Mouse (Mus musculus): ENCODE measurements at regions not wholly inside any gene's neighbourhood (a gene's known extent, or its start where the extent isn't known, plus 50 kb on each side); places are given as distances from the start of the nearest gene placed in this dataset.

DNA sequence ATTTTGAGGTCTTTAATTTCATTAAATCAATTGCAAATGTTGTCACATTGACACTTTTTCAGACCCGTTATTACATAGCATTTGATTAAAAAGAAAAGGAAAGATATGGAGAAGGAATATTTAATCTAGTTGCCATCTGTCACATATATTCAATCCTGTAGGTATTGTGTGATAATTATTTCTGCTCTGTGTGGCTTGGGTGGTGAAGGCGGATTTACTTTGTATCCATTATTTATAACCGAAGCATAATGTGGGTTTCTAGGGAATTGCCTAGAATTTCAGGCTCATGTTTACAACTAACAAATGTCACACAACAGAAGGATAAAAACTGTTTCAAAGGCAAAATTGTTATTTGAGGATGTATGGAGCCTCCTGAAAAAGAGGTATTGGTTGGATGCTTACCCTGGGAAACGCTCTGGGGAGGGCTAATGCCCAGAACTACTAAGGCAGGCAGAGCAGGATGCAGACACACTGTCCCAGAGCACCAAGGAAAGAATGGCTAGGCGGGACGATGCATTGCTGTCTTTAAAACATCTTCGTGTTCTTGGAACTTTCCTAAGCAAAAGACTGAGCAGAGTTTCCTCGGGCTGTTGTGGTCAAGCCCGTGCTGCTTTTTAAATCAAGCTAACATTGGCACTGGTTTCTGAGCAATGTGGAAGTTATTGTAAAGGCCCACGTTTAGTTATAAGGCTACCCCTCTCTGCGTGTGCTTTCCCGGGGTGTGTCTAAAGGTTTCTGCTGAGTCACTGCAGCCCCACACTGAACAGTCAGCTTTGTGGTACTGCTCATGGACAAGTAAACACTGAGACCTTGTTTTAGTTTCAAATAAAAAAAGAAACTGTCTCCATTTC lies 105.8 kb upstream of the Sgk1 start:
- in situ Hi-C loops (cut with MboI; ENCODE audit: unreplicated experiment in 2 of 2): no loop called here

DNA sequence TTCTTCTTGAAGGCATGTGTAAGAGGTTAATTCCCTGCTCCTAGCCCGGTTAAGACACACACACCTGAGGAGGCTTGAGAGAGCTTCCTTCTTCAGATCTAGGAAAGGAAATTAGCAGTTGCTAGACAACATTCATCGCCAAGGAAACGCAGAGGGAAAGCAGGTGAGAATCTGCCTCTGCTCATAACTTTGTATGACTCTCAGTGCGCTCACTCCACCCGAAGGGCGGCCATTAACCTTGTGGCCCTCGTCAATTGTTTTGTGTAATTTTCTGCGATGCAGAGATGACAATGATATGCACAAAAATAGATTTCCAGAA lies 105.3 kb upstream of the Sgk1 start:
- in situ Hi-C loops (cut with MboI; ENCODE audit: unreplicated experiment in 2 of 2): no loop called here

DNA sequence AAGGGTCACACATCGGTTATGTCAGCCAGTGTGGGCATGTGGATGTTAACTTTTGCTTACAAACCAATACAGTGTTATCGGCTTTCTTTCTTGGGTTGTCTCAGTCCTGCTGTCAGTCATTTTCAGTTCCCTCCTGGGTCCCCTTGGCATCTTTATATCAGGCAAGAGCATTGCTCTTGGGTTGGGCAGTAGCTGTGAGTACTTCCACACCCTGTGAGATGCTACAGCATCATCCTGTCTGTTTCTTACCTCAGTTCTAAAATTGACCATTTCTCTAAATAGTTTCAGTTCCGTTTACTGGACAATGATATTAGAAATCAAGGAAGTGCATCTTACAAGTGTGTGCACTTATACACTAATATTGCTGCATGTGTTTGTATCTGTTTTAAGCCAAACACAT lies 104.9 kb upstream of the Sgk1 start:
- in situ Hi-C loops (cut with MboI; ENCODE audit: unreplicated experiment in 2 of 2): no loop called here

DNA sequence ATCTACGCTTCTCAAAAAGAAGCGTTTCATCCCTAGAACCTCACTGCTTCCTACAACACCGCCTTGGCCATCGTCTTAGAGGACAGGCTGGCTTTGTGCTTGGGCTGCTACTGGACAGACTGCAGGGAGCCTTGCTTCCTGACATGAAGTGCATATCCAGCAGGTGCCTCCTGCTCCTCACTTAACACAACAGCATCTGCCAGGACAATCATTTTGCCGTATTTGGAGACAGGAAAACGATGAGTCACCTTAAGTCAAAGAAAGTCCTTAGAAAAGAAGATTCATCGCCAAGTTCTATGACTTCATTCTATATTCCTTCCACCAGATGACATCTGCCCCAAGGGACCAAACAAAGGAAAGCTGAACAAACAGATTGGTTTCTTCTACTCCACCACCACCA lies 98.5 kb upstream of the Sgk1 start:
- in situ Hi-C loops (cut with MboI; ENCODE audit: unreplicated experiment in 2 of 2): no loop called here

DNA sequence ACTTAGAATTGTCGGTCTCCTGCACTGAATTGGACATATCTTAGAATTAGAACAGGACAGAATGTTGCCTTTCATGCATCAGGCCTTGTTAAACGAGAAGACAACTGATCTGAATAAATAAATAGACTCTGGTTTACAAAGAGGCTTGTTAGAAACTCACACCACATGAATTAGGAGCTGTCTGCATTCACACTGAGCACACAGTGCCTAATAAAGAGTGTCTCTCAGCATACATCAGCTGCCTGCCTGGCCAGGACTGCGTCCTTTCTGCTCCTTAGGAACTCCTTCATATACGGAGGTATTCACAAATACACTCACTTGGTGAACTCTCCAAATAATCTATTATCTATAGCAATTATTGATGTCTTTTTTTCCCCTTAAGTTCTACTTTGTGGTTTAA lies 96.9 kb upstream of the Sgk1 start:
- in situ Hi-C loops (cut with MboI; ENCODE audit: unreplicated experiment in 2 of 2): no loop called here

DNA sequence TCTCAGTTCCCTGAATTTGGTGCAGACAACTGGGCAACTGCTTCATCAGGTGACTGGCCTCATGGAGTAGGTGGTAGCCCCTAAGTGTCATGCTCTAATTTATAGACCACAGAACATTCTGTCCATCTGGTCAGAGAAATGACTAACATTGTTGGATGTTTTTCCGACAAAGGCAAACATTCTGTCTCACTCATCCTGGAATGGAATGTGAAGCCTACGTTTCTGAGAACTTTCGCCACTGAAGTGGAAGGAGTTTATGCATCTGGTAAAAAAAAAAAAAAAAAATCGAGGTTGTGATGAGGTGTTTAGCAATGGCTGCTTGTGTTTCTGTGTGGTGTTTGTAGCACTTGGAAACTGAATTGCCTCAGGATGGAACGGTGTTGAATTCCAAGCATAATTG lies 96.2 kb upstream of the Sgk1 start:
- in situ Hi-C loops (cut with MboI; ENCODE audit: unreplicated experiment in 2 of 2): no loop called here

DNA sequence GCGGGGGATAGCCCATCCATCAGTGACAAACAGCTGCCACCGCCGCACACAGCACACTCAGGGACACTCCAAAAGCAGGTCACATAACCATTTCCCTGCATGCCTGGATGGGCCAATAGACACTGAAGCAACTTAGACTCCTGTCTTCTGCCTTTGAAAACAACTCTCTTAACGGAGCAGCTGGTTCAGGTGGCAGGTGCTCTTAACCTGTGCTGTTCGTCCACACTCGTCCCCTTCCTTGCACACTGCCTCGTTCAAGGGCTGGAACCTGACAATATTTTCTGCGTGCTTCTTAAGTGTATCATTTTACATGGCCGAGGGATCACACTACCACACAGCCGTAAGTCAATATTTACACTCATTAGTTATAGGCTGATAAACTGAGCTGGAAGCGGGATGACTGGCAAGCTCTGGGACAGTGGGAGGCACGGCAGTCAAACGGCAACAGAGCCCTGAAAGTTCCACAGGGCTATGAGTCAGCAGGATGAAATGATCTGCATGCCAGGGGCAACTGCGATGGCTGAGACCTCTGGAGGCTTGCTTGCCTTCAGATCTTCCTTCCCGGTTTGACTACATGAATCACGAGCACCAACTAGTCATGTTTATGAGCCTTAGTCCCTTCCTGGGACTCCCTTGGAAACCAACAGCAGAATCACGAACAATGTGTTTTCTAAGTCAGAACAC lies 92.0 kb upstream of the Sgk1 start:
- in situ Hi-C loops (cut with MboI; ENCODE audit: unreplicated experiment in 2 of 2): no loop called here

DNA sequence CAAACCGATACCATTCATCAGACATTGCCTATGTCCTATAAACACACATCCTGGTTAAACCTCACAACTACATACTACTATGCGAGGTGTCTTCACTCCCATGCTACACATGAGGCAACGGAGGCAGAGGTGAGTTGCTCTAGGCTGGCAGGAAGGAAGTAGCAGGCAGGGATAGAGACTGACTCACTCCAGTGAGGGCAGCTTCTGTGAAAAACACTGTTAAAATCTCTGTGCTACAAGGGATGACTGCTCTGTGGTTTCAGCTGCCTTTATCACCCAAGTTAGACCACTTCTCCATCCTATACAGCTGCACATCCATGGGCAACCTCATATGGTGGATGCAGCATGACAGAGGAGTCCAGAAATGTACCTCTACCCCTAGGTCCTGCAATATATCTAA lies 91.0 kb upstream of the Sgk1 start:
- in situ Hi-C loops (cut with MboI; ENCODE audit: unreplicated experiment in 2 of 2): no loop called here

DNA sequence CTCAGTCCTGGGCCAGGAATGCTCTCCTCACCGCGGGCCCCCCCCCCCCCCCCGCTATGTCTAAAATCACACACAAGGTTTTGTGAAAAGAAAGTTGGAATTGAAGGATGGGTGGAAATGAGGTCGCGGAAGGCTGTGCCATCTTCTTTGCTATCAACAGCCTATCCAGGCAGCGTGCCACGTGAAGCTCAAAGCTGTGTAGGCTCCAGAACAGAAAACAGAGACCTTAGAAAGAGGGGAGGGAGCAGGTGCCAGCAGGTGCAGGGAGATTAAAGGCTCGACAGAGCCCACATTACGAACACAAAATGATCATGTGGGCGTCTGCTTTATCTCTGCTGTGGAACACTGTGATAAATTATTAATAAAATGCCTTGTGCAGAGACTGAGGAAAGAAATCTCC lies 89.6 kb upstream of the Sgk1 start:
- in situ Hi-C loops (cut with MboI; ENCODE audit: unreplicated experiment in 2 of 2): no loop called here

DNA sequence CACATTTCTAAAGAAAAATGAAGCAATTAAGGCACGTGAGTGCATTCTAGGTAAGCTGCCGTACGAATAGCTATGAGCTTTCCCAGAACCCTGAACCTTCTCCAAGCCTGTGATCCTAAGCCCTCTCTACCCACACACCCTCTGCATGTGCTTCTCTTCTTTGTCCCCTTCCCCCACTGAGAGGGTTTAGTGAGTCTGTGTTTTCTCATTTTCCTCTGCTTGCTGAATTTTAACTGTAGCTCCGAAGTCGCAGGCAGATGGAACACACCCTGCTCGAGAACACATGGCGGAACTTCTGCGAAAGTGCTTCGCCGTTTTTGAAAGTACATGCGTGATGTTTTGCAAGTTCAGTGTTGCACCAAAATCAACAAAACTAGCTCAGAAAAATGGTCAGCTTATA lies 88.3 kb upstream of the Sgk1 start:
- in situ Hi-C loops (cut with MboI; ENCODE audit: unreplicated experiment in 2 of 2): no loop called here

DNA sequence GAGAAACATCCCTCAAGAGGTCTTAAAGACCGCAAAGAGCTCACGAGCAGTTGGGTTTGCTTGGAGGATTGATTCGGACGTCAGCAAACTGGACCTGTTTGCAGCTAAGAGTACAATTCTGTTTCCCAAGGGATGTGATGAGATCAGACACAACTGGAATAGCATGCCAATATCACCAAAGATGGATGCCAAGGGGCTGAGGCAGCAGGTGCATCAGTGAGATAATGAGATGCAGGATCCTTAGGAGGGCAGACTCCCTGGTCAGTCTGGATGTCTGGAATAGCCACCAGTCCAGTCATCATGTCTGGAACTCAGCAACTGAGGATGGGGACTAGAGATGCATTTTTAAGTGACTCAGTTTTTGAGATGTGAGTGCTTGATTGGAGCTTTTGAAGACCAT lies 85.6 kb upstream of the Sgk1 start:
- in situ Hi-C loops (cut with MboI; ENCODE audit: unreplicated experiment in 2 of 2): no loop called here

DNA sequence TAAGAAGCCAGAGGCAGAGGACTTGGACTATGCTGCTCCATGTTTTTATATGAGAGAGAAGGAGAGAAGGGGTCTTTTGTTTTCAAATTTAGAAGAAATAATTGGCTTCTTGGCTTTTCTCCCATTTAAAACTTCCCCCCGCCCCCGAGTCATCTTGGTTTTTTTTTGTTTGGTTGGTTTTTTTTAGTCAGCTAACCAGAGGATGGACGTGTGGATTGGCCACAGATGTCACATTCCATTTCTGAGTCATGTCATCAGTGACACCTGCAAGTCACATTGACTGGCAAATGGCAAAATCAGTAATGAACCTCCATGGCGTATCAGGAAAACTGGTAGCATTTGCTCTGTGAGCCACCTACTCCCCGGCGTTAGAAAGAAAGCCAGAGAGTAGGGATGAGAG lies 83.9 kb upstream of the Sgk1 start:
- in situ Hi-C loops (cut with MboI; ENCODE audit: unreplicated experiment in 2 of 2): no loop called here

DNA sequence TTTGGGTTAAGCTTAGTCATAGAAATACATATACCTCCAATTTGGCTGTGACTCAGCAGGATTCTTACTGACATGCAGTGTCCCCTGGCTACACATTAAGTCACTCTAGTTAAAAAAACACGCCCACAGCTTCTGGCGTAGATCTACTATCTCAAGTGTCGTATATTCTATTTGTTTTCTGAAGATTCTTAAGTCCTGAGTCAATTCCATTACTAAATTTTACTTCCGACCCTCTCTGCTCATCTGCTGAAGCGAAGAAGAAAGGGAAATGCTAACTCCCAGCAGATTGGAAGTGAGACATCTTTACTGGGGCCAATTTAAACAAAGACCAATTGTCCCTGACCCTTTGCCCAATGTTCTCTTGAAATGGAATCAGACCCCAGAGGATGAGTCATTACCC lies 80.4 kb upstream of the Sgk1 start:
- in situ Hi-C loops (cut with MboI; ENCODE audit: unreplicated experiment in 2 of 2): no loop called here

DNA sequence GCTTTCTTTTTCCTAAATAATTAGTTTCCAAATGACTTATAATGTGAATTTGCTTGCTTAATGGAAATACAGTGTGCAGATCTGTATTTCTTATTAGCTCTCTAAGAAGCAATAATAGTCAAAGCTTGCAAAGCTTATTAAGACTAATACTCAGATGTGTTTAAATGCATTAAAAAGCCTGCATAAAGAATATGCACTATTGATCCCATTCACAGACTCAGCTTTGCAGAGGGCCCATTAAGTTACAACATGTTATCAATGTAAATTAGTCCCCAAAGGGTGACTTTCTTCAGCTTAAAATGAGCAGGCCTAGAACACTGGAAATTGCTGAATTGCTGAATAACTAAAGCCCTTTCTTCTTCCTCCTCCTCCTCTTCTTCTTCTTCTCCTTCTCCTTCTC lies 78.8 kb upstream of the Sgk1 start:
- in situ Hi-C loops (cut with MboI; ENCODE audit: unreplicated experiment in 2 of 2): no loop called here

DNA sequence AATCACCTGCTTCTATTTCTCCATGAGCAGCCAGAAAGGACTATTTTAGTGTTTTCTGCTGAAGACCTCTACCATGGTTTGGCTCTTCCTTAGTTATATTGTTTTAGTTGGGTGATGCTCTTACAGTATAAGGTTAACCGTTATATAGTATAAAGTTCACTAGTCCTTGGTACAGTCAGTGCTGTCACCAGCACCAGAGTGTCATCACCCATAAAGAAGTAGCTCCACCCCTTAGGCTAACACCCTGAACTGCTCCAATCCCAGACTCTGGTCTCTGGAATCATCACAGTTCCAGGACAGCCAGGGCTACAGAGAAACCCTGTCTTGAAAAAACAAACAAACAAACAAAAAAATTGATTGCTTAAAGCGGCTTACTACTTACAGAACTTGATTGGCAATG lies 77.2 kb upstream of the Sgk1 start:
- in situ Hi-C loops (cut with MboI; ENCODE audit: unreplicated experiment in 2 of 2): no loop called here

DNA sequence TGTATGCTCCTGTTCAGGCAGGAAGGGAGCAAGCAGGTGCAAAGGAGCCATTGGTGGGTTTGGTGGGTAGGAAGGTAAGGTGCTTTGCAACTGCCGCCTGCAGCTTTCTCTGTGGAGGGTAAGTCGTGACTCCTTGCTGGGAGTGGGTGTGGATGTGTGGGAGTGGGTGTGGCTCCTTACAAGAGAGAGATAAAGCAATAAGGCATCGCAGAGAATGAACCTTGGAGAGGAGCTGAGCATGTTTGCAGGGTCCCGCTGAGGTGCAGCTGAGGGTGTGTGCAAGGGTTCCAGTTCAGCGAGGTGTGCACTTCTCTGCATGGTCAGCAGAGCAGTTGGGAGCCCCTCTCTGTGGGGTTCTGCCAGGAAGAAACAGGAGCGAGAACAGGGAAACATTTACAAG lies 76.4 kb upstream of the Sgk1 start:
- in situ Hi-C loops (cut with MboI; ENCODE audit: unreplicated experiment in 2 of 2): no loop called here

DNA sequence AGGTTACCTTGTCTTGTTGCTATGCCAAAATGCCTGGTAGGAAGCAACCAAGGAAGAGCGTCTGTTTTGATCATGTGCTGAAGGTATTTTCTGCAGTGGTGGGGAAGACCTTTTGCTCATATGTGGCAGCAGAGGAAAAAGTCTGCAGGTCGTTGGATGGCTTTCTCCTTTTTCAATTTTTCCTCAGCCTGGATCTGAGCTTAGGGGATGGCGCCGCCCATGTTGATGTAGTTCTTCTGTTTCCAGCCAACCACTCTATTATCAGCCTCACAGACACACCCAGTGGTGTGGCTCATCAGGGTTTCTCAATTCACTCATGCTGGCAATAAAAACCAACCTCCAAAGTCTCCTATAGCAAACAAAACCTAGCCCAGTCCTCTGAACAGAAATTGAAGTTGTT lies 75.3 kb upstream of the Sgk1 start:
- in situ Hi-C loops (cut with MboI; ENCODE audit: unreplicated experiment in 2 of 2): no loop called here

DNA sequence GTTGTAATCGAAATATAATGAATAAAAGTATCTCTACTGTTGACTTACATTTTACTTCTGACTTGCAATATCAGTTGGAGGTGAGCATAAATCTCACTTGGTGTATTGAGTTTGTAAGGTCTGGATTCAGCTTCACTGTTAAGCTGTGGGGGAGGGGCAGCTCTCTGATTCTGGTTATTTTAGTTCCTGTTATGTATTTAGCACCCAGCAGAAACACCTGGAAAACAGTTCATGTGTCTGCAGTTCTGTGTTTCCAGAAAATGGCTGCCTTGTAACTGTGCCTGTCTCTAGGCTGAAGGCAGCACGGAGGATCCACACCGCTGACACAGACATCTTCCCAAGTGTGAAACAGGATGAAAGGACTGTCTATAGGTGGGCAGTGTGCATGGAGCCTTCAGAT lies 62.3 kb upstream of the Sgk1 start:
- in situ Hi-C loops (cut with MboI; ENCODE audit: unreplicated experiment in 2 of 2): loop anchor here (10.0 kb wide), 2 partner anchors 175 to 355 kb away; no protein-coding TSS in a partner anchor

DNA sequence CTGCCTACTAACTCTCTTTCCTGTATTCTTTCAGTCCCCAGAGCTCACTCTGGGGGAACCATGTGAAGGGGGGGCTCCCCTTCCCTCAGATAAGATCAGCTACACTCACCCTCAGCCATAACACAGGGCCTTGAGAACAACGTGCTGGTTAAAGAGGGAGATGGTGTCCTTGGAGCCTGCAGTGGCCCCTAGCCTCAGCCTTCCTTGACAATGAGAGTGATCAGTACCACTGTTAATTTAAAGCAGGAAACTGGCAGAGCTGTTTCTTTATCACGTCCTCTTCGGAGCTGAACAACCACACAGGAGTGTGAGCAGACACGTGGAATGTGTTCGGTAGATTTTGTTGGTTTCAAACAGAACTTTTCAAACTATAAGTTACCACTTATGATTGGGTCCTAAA lies 60.6 kb upstream of the Sgk1 start:
- in situ Hi-C loops (cut with MboI; ENCODE audit: unreplicated experiment in 2 of 2): loop anchor here (10.0 kb wide), 2 partner anchors 173 to 357 kb away; no protein-coding TSS in a partner anchor

DNA sequence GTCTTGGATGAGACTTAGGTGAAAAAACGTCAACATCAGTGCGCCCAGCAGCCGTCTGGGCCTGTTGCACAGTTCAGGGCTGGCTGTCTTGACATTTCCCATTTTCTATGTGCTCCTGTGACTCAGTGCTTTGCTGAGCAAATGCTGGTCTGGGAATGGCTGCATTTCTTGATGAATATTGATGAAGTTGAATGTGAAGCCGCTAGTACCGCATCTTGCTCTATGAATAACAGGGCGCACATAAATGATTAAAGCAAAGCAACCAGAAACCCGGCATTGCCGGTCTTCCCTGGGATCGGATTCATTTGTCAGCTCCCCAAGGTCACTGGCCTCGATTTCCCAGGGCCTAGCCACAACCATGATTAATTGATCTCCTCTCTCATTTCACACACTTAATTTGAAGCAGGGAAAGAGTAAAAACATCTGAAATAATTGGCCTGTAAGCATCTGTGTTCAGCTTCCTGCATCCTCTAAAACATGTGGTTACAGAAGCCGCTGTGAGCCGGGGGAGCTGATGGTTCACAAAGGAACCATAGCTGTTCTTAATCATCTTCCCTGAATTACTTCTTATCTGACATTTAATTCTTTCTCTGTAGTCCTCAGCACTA lies 57.5 kb upstream of the Sgk1 start:
- in situ Hi-C loops (cut with MboI; ENCODE audit: unreplicated experiment in 2 of 2): loop anchor here (10.0 kb wide), 2 partner anchors 170 to 360 kb away; no protein-coding TSS in a partner anchor

DNA sequence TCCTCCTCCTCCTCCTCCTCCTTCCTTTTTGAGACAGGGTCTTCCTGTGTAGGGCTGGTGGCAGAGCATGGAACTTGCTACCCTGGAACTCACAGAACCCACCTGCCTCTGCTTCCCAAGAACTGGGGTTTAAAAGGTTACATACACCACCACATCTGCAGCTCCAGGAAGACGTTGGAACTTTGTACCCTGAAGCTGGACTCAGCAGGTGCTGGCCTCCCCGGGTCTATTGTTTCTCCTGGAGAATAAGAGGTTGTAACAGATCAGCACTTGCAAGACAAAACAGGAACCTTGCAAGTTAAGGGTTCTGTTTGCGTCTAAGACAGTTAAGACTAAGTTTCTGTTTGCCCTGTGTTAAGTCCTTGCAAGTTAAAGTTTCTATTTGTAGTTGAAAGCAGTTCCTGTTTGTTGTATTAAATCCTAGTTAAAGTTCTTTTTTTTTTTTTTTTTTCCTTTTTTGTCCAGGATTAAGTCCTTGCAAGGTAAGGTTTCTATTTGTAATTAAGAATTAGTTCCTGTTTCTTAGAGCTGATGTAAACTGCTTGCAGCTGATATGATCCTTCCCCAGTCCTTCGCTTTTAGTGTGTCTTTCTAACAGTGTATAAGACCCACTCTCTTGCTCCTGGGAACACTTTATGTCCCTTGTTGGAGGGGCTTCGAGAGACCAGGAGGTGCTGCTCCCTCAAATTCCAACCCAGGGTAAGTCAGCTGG lies 55.0 kb upstream of the Sgk1 start:
- in situ Hi-C loops (cut with MboI; ENCODE audit: unreplicated experiment in 2 of 2): loop anchor here (10.0 kb wide), 2 partner anchors 168 to 362 kb away; no protein-coding TSS in a partner anchor
